Mouse (Mus musculus) E14TG2a.4 (cell line): ENCODE results near the gene Arhgap22.

ENCODE experiments used
- CTCF ChIP-seq: conservative IDR thresholded peaks from 2 replicates; pipeline ENCODE4 v1.5.1; 2014; ENCODE audit warnings: low read length
- NANOG ChIP-seq: IDR thresholded peaks from 2 replicates; pipeline ENCODE4 v1.6.1; 2014; ENCODE audit warnings: borderline replicate concordance, low read length, mixed read lengths

- TF ChIP-seq CTCF: no peak
- no peak for TF ChIP-seq NANOG
Measured at GRCm38 (mm10) chr14:33315771-33316170, 101.9 kb downstream of the Arhgap22 start.
